Mouse (Mus musculus): ENCODE data around the gene Ghitm. TPM values are rescaled to one million over a fixed set of nuclear protein-coding genes. Genes with fewer than 3 reads are reported as not detected.

The Ghitm gene
- polyA plus RNA-seq (2017; shearing (Covaris generic)): 289 TPM

GRCm38 (mm10) chr14:37135127-37135593 is at the start of gene Ghitm:
Ghitm (minus strand) TSS chr14:37135272.

GRCm38 (mm10) chr14:37113922-37114321 is 21.1 kb downstream of the Ghitm start, which contains the start of gene 2610528A11Rik:
2610528A11Rik (minus strand) TSS chr14:37114022.

GRCm38 (mm10) chr14:37097956-37098530 is 37.0 kb downstream of the Ghitm start, which contains the start of gene Cdhr1:
Cdhr1 (minus strand) TSS chr14:37098347.

Other genes starting within 250 kb of the Ghitm start
- gene Ccser2, start 166.5 kb downstream of the Ghitm start, polyA plus RNA-seq (2017; shearing (Covaris generic)): 38.3 TPM
- gene Rgr, start 86.3 kb downstream of the Ghitm start, polyA plus RNA-seq (2017; shearing (Covaris generic)): not detected
- not detected for gene Lrit1, start 80.4 kb downstream of the Ghitm start, polyA plus RNA-seq (2017; shearing (Covaris generic))
- not detected for gene Lrit2, start 67.3 kb downstream of the Ghitm start, polyA plus RNA-seq (2017; shearing (Covaris generic))
- gene Cdhr1, start 36.9 kb downstream of the Ghitm start, polyA plus RNA-seq (2017; shearing (Covaris generic)): not detected
- gene 2610528A11Rik, start 21.2 kb downstream of the Ghitm start, polyA plus RNA-seq (2017; shearing (Covaris generic)): not detected